Mouse (Mus musculus) heart, embryonic 13.5 days (tissue): ENCODE data around the gene Tspan18. TPM values are rescaled to one million over a fixed set of nuclear protein-coding genes. Genes with fewer than 3 reads are reported as not detected.

Experiments
- polyA plus RNA-seq: library from polyadenylated mRNA; unstranded; fragments of >200 nt; fragmentation: Nextera tagmentation; extraction: Ambion mirVana; gene quantifications from 2 replicates; pipeline ENCODE4 v1.2.1, GENCODE M21; 2015

Gene Tspan18
- polyA plus RNA-seq, 1 experiment from 2014 or later: 43.2 TPM

Other genes with a start within 250 kb of the Tspan18 start
- gene Trp53i11, start 147.0 kb downstream of the Tspan18 start, polyA plus RNA-seq: 24.5 TPM in 2 replicates
- gene Cd82, start 128.6 kb upstream of the Tspan18 start, polyA plus RNA-seq: 24.6 and 27.2 TPM in 2 replicates
- gene Gm10803, start 226.1 kb upstream of the Tspan18 start, polyA plus RNA-seq: not detected in 2 replicates